Mouse (Mus musculus) adrenal gland, postnatal 0 days (tissue): ENCODE results near the gene Olfr986. TPM values are rescaled to one million over a fixed set of nuclear protein-coding genes. Genes with fewer than 3 reads are reported as not detected.

ENCODE experiments used
- polyA plus RNA-seq: library from polyadenylated mRNA; unstranded; fragments of >200 nt; fragmentation: Nextera tagmentation; extraction: Ambion mirVana; gene quantifications from 2 replicates; pipeline ENCODE4 v1.2.1, GENCODE M21; 2015

Olfr986 gene
- not detected in 2 replicates for polyA plus RNA-seq

GRCm38 (mm10) chr9:40180620-40181019 is at the start of gene Olfr986:
TSS of gene Olfr986 (plus strand) at chr9:40180920.

GRCm38 (mm10) chr9:40192098-40193038 is 11.6 kb downstream of the Olfr986 start, which contains the start of gene Zfp202:
TSS of gene Zfp202 (plus strand) at chr9:40192316.

Other genes starting within 250 kb of the Olfr986 start
- gene Olfr974, start 243.4 kb upstream of the Olfr986 start, polyA plus RNA-seq = not detected in 2 replicates
- gene Olfr975, start 228.9 kb upstream of the Olfr986 start, polyA plus RNA-seq = not detected in 2 replicates
- not detected in 2 replicates for gene Olfr976, start 219.8 kb upstream of the Olfr986 start, polyA plus RNA-seq
- gene Olfr978, start 188.8 kb upstream of the Olfr986 start, polyA plus RNA-seq = not detected in 2 replicates
- not detected in 2 replicates for gene Olfr979, start 177.5 kb upstream of the Olfr986 start, polyA plus RNA-seq
- gene Olfr980, start 171.3 kb upstream of the Olfr986 start, polyA plus RNA-seq = not detected in 2 replicates
- gene Olfr981, start 159.5 kb upstream of the Olfr986 start, polyA plus RNA-seq = not detected in 2 replicates
- not detected in 2 replicates for gene Olfr982, start 107.1 kb upstream of the Olfr986 start, polyA plus RNA-seq
- gene Olfr983, start 87.3 kb upstream of the Olfr986 start, polyA plus RNA-seq = not detected in 2 replicates
- not detected in 2 replicates for gene Olfr984, start 66.7 kb upstream of the Olfr986 start, polyA plus RNA-seq
- not detected in 2 replicates for gene Olfr985, start 50.7 kb upstream of the Olfr986 start, polyA plus RNA-seq
- 0.18 TPM in 1 of 2 replicates, not detected in the other for gene Tmem225, start 32.8 kb upstream of the Olfr986 start, polyA plus RNA-seq
- 3.5 and 3.8 TPM in 2 replicates for gene Zfp202, start 11.4 kb downstream of the Olfr986 start, polyA plus RNA-seq
- 24.4 and 63.6 TPM in 2 replicates for gene Scn3b, start 88.3 kb downstream of the Olfr986 start, polyA plus RNA-seq